Mouse (Mus musculus) forebrain, postnatal 0 days (tissue): ENCODE measurements around the gene Slf2. TPM values are rescaled to one million over a fixed set of nuclear protein-coding genes. Genes with fewer than 3 reads are reported as not detected.
A peak's percentile ranks its signal among the peaks of the same experiment; 100 is the strongest.

Experiments
- ATAC-seq: fragments of 200-750 bp; cut with Nextera tagmentation; 2 replicates; pipeline ENCODE4 v1.8.0; 2017; ENCODE audit warnings: mild to moderate bottlenecking, moderate library complexity
- DNase-seq: peaks from one replicate; pipeline ENCODE4 v3.0.0-alpha.2; 2015
- H3K27ac ChIP-seq: fragments of 300-500 bp; sonication (generic); 2 replicates; pipeline ENCODE4 v1.5.1; 2014; ENCODE audit warnings: low read depth, mild to moderate bottlenecking, antibody characterized with exemption, low read length, moderate library complexity, mixed read lengths
- H3K27me3 ChIP-seq: fragments of 300-500 bp; sonication (generic); 2 replicates; pipeline ENCODE4 v1.6.1; 2014; ENCODE audit warnings: mild to moderate bottlenecking, low read length, mixed read lengths; ENCODE audit not compliant: insufficient read depth
- H3K36me3 ChIP-seq: fragments of 300-500 bp; sonication (generic); 2 replicates; pipeline ENCODE4 v1.6.1; 2014; ENCODE audit warnings: mild to moderate bottlenecking, moderate library complexity; ENCODE audit not compliant: insufficient read depth
- H3K4me1 ChIP-seq: fragments of 300-500 bp; sonication (generic); 2 replicates; pipeline ENCODE4 v1.6.1; 2014; ENCODE audit warnings: antibody characterized with exemption; ENCODE audit not compliant: insufficient read depth
- H3K4me2 ChIP-seq: fragments of 300-500 bp; sonication (generic); 2 replicates; pipeline ENCODE4 v1.6.1; 2014; ENCODE audit warnings: low read depth, mild to moderate bottlenecking, moderate library complexity
- H3K4me3 ChIP-seq: fragments of 300-500 bp; sonication (generic); 2 replicates; pipeline ENCODE4 v1.5.1; 2014; ENCODE audit warnings: low read depth, low read length, mixed read lengths
- H3K9ac ChIP-seq: fragments of 300-500 bp; sonication (generic); 2 replicates; pipeline ENCODE4 v1.6.1; 2014; ENCODE audit warnings: mild to moderate bottlenecking
- H3K9me3 ChIP-seq: fragments of 300-500 bp; sonication (generic); 2 replicates; pipeline ENCODE4 v1.6.1; 2016; ENCODE audit warnings: low read length
- CTCF ChIP-seq: sonication (generic); IDR thresholded peaks from 2 replicates; pipeline ENCODE4 v1.5.1; 2016; ENCODE audit warnings: antibody characterized with exemption, control low read depth, low read depth
- WGBS: fragments of 180-500 bp; shearing (Covaris S2); extraction: QIAGEN DNeasy Blood & Tissue Kit; methylation state at CpG from one replicate; pipeline ENCODE4 v1.1.7; 2014; 5-methylcytosine and 5-hydroxymethylcytosine counted together
- polyA plus RNA-seq: library from polyadenylated mRNA; unstranded; fragments of >200 nt; fragmentation: Nextera tagmentation; extraction: Ambion mirVana; gene quantifications from 2 replicates; pipeline ENCODE4 v1.2.1, GENCODE M21; 2015
- total RNA-seq: library from RNA; depleted of rRNA; stranded (reverse); fragments of >200 nt; gene quantifications from 2 replicates; pipeline ENCODE4 v1.2.3, GENCODE M21; 2014

Slf2 gene
- total and polyA plus RNA-seq, 2 experiments from 2014 or later = 16.1 to 50.0 TPM

DNA sequence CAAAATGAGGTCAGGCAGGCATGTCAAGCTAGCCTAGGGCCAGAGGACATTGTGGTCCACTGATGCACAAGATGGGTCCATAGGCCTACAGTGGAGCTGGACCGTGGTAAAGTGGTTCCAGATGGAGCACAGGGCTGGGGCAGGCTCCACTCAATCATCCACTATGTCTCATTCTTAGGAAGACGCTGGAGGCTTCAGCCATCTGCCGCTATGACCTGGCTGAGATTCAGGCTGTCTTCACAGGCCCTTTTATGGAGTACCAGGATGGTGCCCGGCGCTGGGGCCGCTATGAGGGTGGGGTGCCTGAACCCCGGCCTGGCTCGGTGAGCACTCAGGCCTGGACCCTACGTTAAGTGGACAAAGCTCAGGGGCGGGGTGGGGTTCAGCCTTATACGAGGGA is 66.8 kb downstream of the Slf2 start:
- no peak overlapping the region for H3K4me2 ChIP-seq
- ATAC-seq (no peak), DNase-seq (no peak)
- H3K9me3 ChIP-seq = no peaks in the 10 kb centered on the region
- H3K27me3 ChIP-seq = no peaks in the 10 kb centered on the region
- no peak for TF ChIP-seq CTCF
- no peaks in the 10 kb centered on the region for H3K4me1 ChIP-seq
- H3K27ac ChIP-seq = no peak overlapping the region
- no peak overlapping the region for H3K4me3 ChIP-seq
- peaks cover 71% of the 10 kb centered on the region for H3K36me3 ChIP-seq
- WGBS = 89% methylated on average over 11 of the region's 11 CpGs
- no peak overlapping the region for H3K9ac ChIP-seq

DNA sequence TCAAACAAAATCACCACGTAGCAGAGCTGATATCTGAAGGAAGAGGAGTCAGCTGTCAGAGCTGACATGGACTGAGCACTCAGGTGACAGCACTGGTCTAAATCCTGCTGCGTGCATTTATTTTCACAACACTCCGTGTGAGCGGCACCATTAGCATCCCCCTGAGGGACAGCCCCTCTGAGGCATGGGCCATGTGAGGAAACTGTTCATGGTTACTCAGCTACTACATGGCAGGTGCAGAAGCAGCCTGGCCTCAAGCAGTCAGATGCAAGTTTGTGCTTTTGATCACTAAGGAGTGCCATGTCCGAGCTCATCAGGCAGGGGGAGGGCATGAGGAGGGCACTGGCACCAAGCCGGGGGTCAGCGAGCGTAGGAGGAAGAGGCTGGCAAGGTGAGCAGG is 68.7 kb downstream of the Slf2 start:
- no peak for TF ChIP-seq CTCF
- H3K27ac ChIP-seq = no peak overlapping the region
- ATAC-seq (no peak), DNase-seq (no peak)
- H3K9ac ChIP-seq = no peak overlapping the region
- peaks cover 76% of the 10 kb centered on the region for H3K36me3 ChIP-seq
- no peaks in the 10 kb centered on the region for H3K9me3 ChIP-seq
- H3K4me3 ChIP-seq = no peak overlapping the region
- no peaks in the 10 kb centered on the region for H3K27me3 ChIP-seq
- no peaks in the 10 kb centered on the region for H3K4me1 ChIP-seq
- no peak overlapping the region for H3K4me2 ChIP-seq
- 85% methylated on average over 8 of the region's 8 CpGs for whole genome bisulfite sequencing

DNA sequence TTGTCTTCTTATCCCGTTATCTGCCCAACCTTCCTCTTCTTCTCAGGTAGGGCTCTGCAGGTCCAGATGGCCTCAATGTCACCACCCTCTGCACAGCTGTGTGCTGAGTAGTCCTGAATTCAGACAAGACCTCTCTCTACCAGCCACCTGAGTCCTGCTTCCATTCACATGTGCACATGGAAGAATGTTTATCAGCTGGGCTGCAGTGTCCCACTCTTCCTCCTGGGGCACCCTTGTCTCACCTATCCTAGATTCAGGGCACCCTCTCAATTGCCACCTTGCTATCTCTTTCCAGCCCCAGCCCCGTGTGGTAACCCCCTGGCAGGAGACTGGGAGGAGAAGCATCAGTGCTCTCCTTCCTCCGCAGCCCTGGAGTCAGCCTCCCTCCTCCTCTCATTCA is 71.3 kb downstream of the Slf2 start:
- Histone ChIP-seq H3K9ac (no peak overlapping the region), H3K4me2 (no peak overlapping the region), H3K4me1 (peaks cover 13% of the 10 kb centered on the region), H3K27ac (no peak overlapping the region), H3K4me3 (no peak overlapping the region), H3K27me3 (no peaks in the 10 kb centered on the region), H3K36me3 (peaks cover 62% of the 10 kb centered on the region), H3K9me3 (no peaks in the 10 kb centered on the region)
- 65% methylated on average over 3 of the region's 3 CpGs for WGBS
- no peak for DNase-seq
- no peak for ATAC-seq
- peak; percentile 46; the same call in 1 of the 2 replicates for TF ChIP-seq CTCF

DNA sequence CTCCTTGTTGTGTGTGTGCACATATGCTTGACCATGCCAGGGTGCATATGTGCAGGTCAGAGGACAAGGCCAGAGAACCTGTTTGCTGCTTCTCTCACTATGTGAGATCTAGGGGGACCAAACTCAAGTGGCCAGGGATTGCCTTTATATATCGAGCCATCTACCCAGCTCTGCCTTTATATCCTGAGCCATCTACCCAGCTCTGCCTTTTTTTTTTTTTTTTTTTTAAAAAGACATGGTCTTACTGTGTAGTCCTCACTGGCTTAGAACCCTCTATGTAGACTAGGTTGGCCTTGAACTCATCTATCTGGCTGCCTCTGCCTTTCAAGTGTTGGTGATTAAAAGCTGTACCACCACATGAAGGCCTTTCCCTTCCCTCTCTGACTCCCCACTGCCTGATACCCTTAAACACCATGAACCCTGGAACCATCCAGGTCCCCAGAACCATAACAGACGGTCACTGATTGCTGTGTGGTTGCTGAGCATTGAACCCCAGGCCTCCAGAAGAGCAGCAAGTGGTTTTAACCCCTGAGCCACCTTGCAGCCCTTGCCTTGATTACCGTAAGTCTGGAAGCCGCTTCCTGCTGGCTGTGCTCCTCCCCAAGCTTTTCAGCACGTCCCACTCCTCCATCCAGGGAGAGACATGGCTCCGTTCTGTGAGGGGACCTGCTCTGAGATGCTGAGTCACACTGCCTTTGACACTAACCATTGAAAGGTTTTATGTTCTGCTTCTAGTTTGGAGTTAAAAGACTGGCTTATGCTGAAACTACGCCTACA is 73.0 kb downstream of the Slf2 start:
- no peak for ATAC-seq
- peaks cover 46% of the 10 kb centered on the region for H3K36me3 ChIP-seq
- no peaks in the 10 kb centered on the region for H3K27me3 ChIP-seq
- WGBS = 88% methylated on average over 7 of the region's 7 CpGs
- no peak overlapping the region for H3K9ac ChIP-seq
- DNase-seq = no peak
- no peak overlapping the region for H3K27ac ChIP-seq
- peaks cover 16% of the 10 kb centered on the region for H3K4me1 ChIP-seq
- H3K4me3 ChIP-seq = no peak overlapping the region
- H3K9me3 ChIP-seq = no peaks in the 10 kb centered on the region
- TF ChIP-seq CTCF = no peak
- no peak overlapping the region for H3K4me2 ChIP-seq

DNA sequence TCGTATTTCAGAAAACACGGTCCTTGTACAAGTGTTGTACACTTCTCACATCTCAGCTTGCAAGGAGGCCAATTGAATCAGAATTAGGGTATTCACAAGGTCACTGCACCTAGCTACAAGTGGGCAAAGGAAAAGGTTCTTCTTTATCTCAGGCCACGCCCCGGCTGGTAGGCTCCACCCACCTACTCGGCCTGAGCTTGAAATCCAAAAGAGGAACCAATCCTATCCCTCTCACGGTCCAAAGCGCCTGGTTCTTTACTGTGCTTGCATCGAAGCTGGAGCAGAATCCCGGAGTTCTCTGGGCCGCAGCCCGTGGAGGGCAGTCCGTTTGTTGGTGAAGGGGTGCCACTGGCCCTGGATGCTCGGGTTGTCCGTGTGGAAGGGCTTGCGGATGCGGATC is 74.5 kb downstream of the Slf2 start, which contains the start of gene Twnk:
Gene Twnk, plus strand, starts transcription at position 220 of the 400 bp plus-strand sequence.
- Histone ChIP-seq H3K27me3 (no peaks in the 10 kb centered on the region), H3K36me3 (peaks cover 41% of the 10 kb centered on the region), H3K27ac (peak within 1 kb of the TSS; percentile 71), H3K9ac (peak within 1 kb of the TSS; percentile 80), H3K4me1 (peaks cover 16% of the 10 kb centered on the region), H3K9me3 (no peaks in the 10 kb centered on the region), H3K4me3 (peak within 1 kb of the TSS; percentile 94), H3K4me2 (peak within 1 kb of the TSS; percentile 92)
- WGBS = 9% methylated on average over 16 of the region's 16 CpGs
- TF ChIP-seq CTCF = no peak
- ATAC-seq (no peak), DNase-seq (no peak)

DNA sequence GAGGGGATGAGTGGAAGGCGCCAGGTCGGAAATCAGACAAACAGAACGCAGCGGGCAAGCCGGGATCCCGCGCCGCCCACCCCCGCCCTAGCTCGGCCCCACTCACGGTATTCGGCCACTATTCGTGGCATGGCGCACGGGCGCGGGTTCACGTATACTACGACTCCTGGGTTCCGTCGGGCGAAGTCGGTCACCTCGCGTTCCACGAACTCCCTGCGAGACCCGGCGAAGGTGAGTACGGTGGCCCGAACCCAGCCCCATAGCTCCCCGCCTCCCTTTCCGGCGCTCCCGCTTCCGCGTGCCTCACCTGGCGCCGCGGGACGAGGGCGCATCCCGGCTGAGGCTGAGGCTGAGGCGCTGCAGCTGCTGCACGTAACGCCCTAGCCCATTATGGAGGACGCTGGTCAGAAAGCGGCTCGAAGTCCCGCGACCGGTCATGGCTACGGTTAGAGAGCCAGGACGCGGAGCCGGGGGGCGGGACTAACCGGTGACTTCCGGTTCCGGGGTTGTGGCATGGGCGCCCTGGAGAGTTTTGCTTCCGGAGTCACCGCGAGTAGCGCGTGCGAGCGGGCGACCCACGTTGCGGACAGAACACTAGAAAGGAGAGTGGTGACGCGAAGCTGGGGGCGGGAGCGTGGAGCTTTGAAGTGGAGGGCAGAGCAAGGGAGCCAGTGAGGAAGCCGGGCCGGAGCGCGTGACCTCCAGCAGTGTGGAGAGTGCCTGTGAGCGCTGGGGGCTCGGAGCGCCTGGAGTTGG is 75.2 kb downstream of the Slf2 start, which contains the start of gene Mrpl43:
Gene Mrpl43, minus strand, starts transcription at position 486 of the 756 bp plus-strand sequence.
- Histone ChIP-seq H3K27ac (peak within 1 kb of the TSS; percentile 71), H3K4me3 (peak within 1 kb of the TSS; percentile 94), H3K4me2 (peak within 1 kb of the TSS; percentile 92), H3K9me3 (no peaks in the 10 kb centered on the region), H3K36me3 (peaks cover 41% of the 10 kb centered on the region), H3K4me1 (peaks cover 16% of the 10 kb centered on the region), H3K27me3 (no peaks in the 10 kb centered on the region), H3K9ac (peak within 1 kb of the TSS; percentile 80)
- 2% methylated on average over 82 of the region's 82 CpGs for WGBS
- ATAC-seq (peak; percentile 96), DNase-seq (peak; percentile 93)
- no peak for TF ChIP-seq CTCF

DNA sequence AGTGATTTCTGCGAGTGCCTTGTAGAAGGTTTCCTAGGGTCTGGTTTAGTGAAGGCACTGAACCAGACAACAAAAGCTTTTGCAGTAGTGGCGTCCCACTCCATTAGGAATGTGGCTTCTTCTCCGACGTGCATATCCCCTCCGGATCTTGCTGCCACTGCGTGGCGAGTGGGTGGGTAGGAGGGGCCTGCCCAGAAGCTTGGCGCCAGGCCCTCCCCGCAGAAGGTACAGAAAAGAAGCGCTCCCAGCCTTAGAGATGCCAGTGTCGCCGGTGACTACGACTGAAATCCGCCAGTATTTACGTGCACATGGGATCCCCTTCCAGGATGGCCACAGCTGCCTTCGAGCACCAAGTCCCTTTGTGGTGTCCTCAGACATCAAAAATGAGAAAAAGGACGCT is 76.1 kb downstream of the Slf2 start:
- Histone ChIP-seq H3K4me2 (peak overlapping the region; percentile 92), H3K36me3 (peaks cover 39% of the 10 kb centered on the region), H3K9ac (peak overlapping the region; percentile 80; the same call in 1 of the 2 replicates), H3K27ac (peak overlapping the region; percentile 71), H3K4me3 (peak overlapping the region; percentile 94), H3K9me3 (no peaks in the 10 kb centered on the region), H3K4me1 (peaks cover 16% of the 10 kb centered on the region), H3K27me3 (no peaks in the 10 kb centered on the region)
- ATAC-seq = no peak
- no peak for DNase-seq
- WGBS = 36% methylated on average over 17 of the region's 17 CpGs
- no peak for TF ChIP-seq CTCF
